Mouse (Mus musculus) midbrain, embryonic 14.5 days (tissue): ENCODE measurements around the gene Syt1. TPM values are rescaled to one million over a fixed set of nuclear protein-coding genes. Genes with fewer than 3 reads are reported as not detected.
A peak's percentile ranks its signal among the peaks of the same experiment; 100 is the strongest.

Source experiments
- ATAC-seq: fragments of 200-750 bp; cut with Nextera tagmentation; 2 replicates; pipeline ENCODE4 v1.8.0; 2017; ENCODE audit warnings: moderate number of reproducible peaks, moderate library complexity; ENCODE audit not compliant: low FRiP score, low TSS enrichment
- DNase-seq: peaks from one replicate; pipeline ENCODE4 v3.0.0-alpha.2; 2015
- H3K27ac ChIP-seq: fragments of 300-500 bp; sonication (generic); replicated peaks from 2 replicates; pipeline ENCODE4 v1.5.1; 2014; ENCODE audit warnings: mild to moderate bottlenecking, low read depth, low read length, moderate library complexity
- H3K27me3 ChIP-seq: fragments of 300-500 bp; sonication (generic); 2 replicates; pipeline ENCODE4 v1.6.1; 2014; ENCODE audit warnings: low read length, control low read depth, mixed read lengths; ENCODE audit not compliant: control insufficient read depth, insufficient read depth
- H3K36me3 ChIP-seq: fragments of 300-500 bp; sonication (generic); 2 replicates; pipeline ENCODE4 v1.6.1; 2014; ENCODE audit warnings: low read length, control low read depth; ENCODE audit not compliant: control insufficient read depth, insufficient read depth
- H3K4me1 ChIP-seq: fragments of 300-500 bp; sonication (generic); 2 replicates; pipeline ENCODE4 v1.6.1; 2014; ENCODE audit warnings: mild to moderate bottlenecking, antibody characterized with exemption, low read length, control low read depth; ENCODE audit not compliant: control insufficient read depth, insufficient read depth
- H3K4me2 ChIP-seq: fragments of 300-500 bp; sonication (generic); 2 replicates; pipeline ENCODE4 v1.6.1; 2014; ENCODE audit warnings: mild to moderate bottlenecking, low read length, moderate library complexity
- H3K4me3 ChIP-seq: fragments of 300-500 bp; sonication (generic); replicated peaks from 2 replicates; pipeline ENCODE4 v1.5.1; 2014; ENCODE audit warnings: low read depth, low read length
- H3K9ac ChIP-seq: fragments of 300-500 bp; sonication (generic); replicated peaks from 2 replicates; pipeline ENCODE4 v1.6.1; 2014; ENCODE audit warnings: mild to moderate bottlenecking, low read length, moderate library complexity
- H3K9me3 ChIP-seq: fragments of 300-500 bp; sonication (generic); 2 replicates; pipeline ENCODE4 v1.6.1; 2016; ENCODE audit warnings: low read length, control low read depth, mixed read lengths; ENCODE audit not compliant: control insufficient read depth
- WGBS: fragments of 180-500 bp; shearing (Covaris S2); extraction: QIAGEN DNeasy Blood & Tissue Kit; methylation state at CpG from one replicate; pipeline ENCODE4 v1.1.7; 2014; 5-methylcytosine and 5-hydroxymethylcytosine counted together
- polyA plus RNA-seq: library from polyadenylated mRNA; unstranded; fragments of >200 nt; fragmentation: Nextera tagmentation; extraction: Ambion mirVana; gene quantifications from 2 replicates; pipeline ENCODE4 v1.2.1, GENCODE M21; 2014

Syt1 gene
- polyA plus RNA-seq, 1 experiment from 2014 or later = 103 TPM

- Histone ChIP-seq H3K4me3 (no peak overlapping the region), H3K9ac (no peak overlapping the region), H3K4me1 (no peaks in the 10 kb centered on the region), H3K27me3 (no peaks in the 10 kb centered on the region), H3K4me2 (no peak overlapping the region), H3K9me3 (no peaks in the 10 kb centered on the region), H3K27ac (no peak overlapping the region), H3K36me3 (no peaks in the 10 kb centered on the region)
- WGBS = 94% methylated on average over 3 of the region's 3 CpGs
- no peak for DNase-seq
- ATAC-seq = no peak
These were observed 421.9 kb downstream of the Syt1 start for GRCm38 (mm10) chr10:108588924-108589323.

- no peak overlapping the region for H3K4me2 ChIP-seq
- 26% methylated on average over 11 of the region's 11 CpGs for WGBS
- H3K9me3 ChIP-seq = no peaks in the 10 kb centered on the region
- no peak overlapping the region for H3K9ac ChIP-seq
- 0 out of 2 replicates have a peak, but pooled peaks cover 4% of the 10 kb centered on the region for H3K4me1 ChIP-seq
- ATAC-seq = no peak
- no peak overlapping the region for H3K4me3 ChIP-seq
- no peaks in the 10 kb centered on the region for H3K27me3 ChIP-seq
- peak; percentile 35 for DNase-seq
- H3K36me3 ChIP-seq = no peaks in the 10 kb centered on the region
- no peak overlapping the region for H3K27ac ChIP-seq
These were observed 427.1 kb downstream of the Syt1 start for GRCm38 (mm10) chr10:108583694-108584093.

GRCm38 (mm10) chr10:108582397-108582730, 428.4 kb downstream of the Syt1 start:
- DNase-seq (no peak), ATAC-seq (no peak)
- no peaks in the 10 kb centered on the region for H3K9me3 ChIP-seq
- WGBS = 93% methylated on average over 3 of the region's 3 CpGs
- no peak overlapping the region for H3K27ac ChIP-seq
- H3K36me3 ChIP-seq = no peaks in the 10 kb centered on the region
- H3K4me3 ChIP-seq = no peak overlapping the region
- H3K27me3 ChIP-seq = no peaks in the 10 kb centered on the region
- no peak overlapping the region for H3K4me2 ChIP-seq
- 0 out of 2 replicates have a peak, but pooled peaks cover 4% of the 10 kb centered on the region for H3K4me1 ChIP-seq
- no peak overlapping the region for H3K9ac ChIP-seq

- no peaks in the 10 kb centered on the region for H3K27me3 ChIP-seq
- no peak overlapping the region for H3K4me2 ChIP-seq
- H3K27ac ChIP-seq = no peak overlapping the region
- H3K9me3 ChIP-seq = no peaks in the 10 kb centered on the region
- 74% methylated on average over 12 of the region's 12 CpGs for WGBS
- no peak overlapping the region for H3K9ac ChIP-seq
- ATAC-seq = no peak
- H3K4me3 ChIP-seq = no peak overlapping the region
- 0 out of 2 replicates have a peak, but pooled peaks cover 4% of the 10 kb centered on the region for H3K4me1 ChIP-seq
- DNase-seq = no peak
- H3K36me3 ChIP-seq = no peaks in the 10 kb centered on the region
These were observed 429.0 kb downstream of the Syt1 start for GRCm38 (mm10) chr10:108581555-108582396.

- no peak overlapping the region for H3K27ac ChIP-seq
- no peak overlapping the region for H3K4me2 ChIP-seq
- DNase-seq (peak; percentile 41), ATAC-seq (no peak)
- 0 out of 2 replicates have a peak, but pooled peaks cover 4% of the 10 kb centered on the region for H3K4me1 ChIP-seq
- H3K27me3 ChIP-seq = no peaks in the 10 kb centered on the region
- H3K9me3 ChIP-seq = no peaks in the 10 kb centered on the region
- H3K9ac ChIP-seq = no peak overlapping the region
- no peaks in the 10 kb centered on the region for H3K36me3 ChIP-seq
- 35% methylated on average over 9 of the region's 9 CpGs for WGBS
- no peak overlapping the region for H3K4me3 ChIP-seq
These were observed 429.9 kb downstream of the Syt1 start for GRCm38 (mm10) chr10:108580786-108581420.

- Histone ChIP-seq H3K9ac (no peak overlapping the region), H3K4me2 (no peak overlapping the region), H3K4me1 (0 out of 2 replicates have a peak, but pooled peaks cover 4% of the 10 kb centered on the region), H3K27ac (no peak overlapping the region), H3K9me3 (no peaks in the 10 kb centered on the region), H3K36me3 (no peaks in the 10 kb centered on the region), H3K4me3 (no peak overlapping the region), H3K27me3 (no peaks in the 10 kb centered on the region)
- ATAC-seq (no peak), DNase-seq (no peak)
- WGBS = 89% methylated on average over 4 of the region's 4 CpGs
These were observed 431.4 kb downstream of the Syt1 start for GRCm38 (mm10) chr10:108579396-108579795.

- DNase-seq (no peak), ATAC-seq (no peak)
- H3K27ac ChIP-seq = no peak overlapping the region
- H3K27me3 ChIP-seq = no peaks in the 10 kb centered on the region
- H3K4me2 ChIP-seq = no peak overlapping the region
- no peak overlapping the region for H3K9ac ChIP-seq
- no peaks in the 10 kb centered on the region for H3K9me3 ChIP-seq
- H3K4me1 ChIP-seq = no peaks in the 10 kb centered on the region
- no peak overlapping the region for H3K4me3 ChIP-seq
- H3K36me3 ChIP-seq = no peaks in the 10 kb centered on the region
These were observed 433.2 kb downstream of the Syt1 start for GRCm38 (mm10) chr10:108577611-108578010.

GRCm38 (mm10) chr10:108572764-108573163, 438.0 kb downstream of the Syt1 start:
- H3K4me2 ChIP-seq = no peak overlapping the region
- ATAC-seq = no peak
- no peak overlapping the region for H3K4me3 ChIP-seq
- no peaks in the 10 kb centered on the region for H3K9me3 ChIP-seq
- 80% methylated on average over 4 of the region's 4 CpGs for WGBS
- no peaks in the 10 kb centered on the region for H3K27me3 ChIP-seq
- H3K27ac ChIP-seq = no peak overlapping the region
- H3K36me3 ChIP-seq = no peaks in the 10 kb centered on the region
- no peak for DNase-seq
- H3K4me1 ChIP-seq = no peaks in the 10 kb centered on the region
- no peak overlapping the region for H3K9ac ChIP-seq

GRCm38 (mm10) chr10:108571104-108571503, 439.7 kb downstream of the Syt1 start:
- Histone ChIP-seq H3K4me3 (no peak overlapping the region), H3K9ac (no peak overlapping the region), H3K27me3 (no peaks in the 10 kb centered on the region), H3K27ac (no peak overlapping the region), H3K36me3 (no peaks in the 10 kb centered on the region), H3K4me2 (no peak overlapping the region), H3K4me1 (no peaks in the 10 kb centered on the region), H3K9me3 (no peaks in the 10 kb centered on the region)
- DNase-seq (no peak), ATAC-seq (no peak)
- 60% methylated on average over 5 of the region's 5 CpGs for WGBS
